Mouse (Mus musculus) mouse embryonic stem cell (cell line): ENCODE measurements around the gene Degs1.

ENCODE experiments used
- in situ Hi-C, 2 experiments: fragments of 300-500 bp; cut with MboI; formaldehyde crosslinking; loops; 1 replicate in 1 of 2; 3 replicates in 1 of 2; pipeline ENCODE4 v1.14.3; 2019 to 2020; ENCODE audit warnings: low sequenced_read_pairs in 2 of 2, low pct_unique_long_range_greater_than_20kb in 1 of 2, mixed read lengths in 1 of 2; ENCODE audit not compliant: unreplicated experiment in 1 of 2

Degs1 gene

GRCm38 (mm10) chr1:182287781-182288180 lies 5.2 kb upstream of the Degs1 start:
- in situ Hi-C loops: loop anchor here in 1 of 2 experiments (10.0 kb wide), 1 partner anchor 133 kb away; no protein-coding TSS in a partner anchor

- in situ Hi-C loops: loop anchor here in 1 of 2 experiments (10.0 kb wide), 1 partner anchor 130 kb away; no protein-coding TSS in a partner anchor
These were observed 2.2 kb upstream of the Degs1 start for GRCm38 (mm10) chr1:182284795-182285194.

- in situ Hi-C loops: loop anchor here in 1 of 2 experiments (10.0 kb wide), 1 partner anchor 128 kb away; no protein-coding TSS in a partner anchor
These were observed 627 bp upstream of the Degs1 start for GRCm38 (mm10) chr1:182283231-182283630.

- in situ Hi-C loops: loop anchor here in 1 of 2 experiments (10.0 kb wide), 1 partner anchor 126 kb away; no protein-coding TSS in a partner anchor
These were observed 1.3 kb downstream of the Degs1 start for GRCm38 (mm10) chr1:182281251-182281711.

- in situ Hi-C loops: loop anchor here in 1 of 2 experiments (10.0 kb wide), 1 partner anchor 126 kb away; no protein-coding TSS in a partner anchor
These were observed 2.0 kb downstream of the Degs1 start for GRCm38 (mm10) chr1:182280577-182280976.

- in situ Hi-C loops: loop anchor here in 1 of 2 experiments (10.0 kb wide), 1 partner anchor 125 kb away; no protein-coding TSS in a partner anchor
These were observed 2.6 kb downstream of the Degs1 start for GRCm38 (mm10) chr1:182280046-182280445.

- in situ Hi-C loops: no loop called here
These were observed 3.2 kb downstream of the Degs1 start for GRCm38 (mm10) chr1:182279436-182279835.

- in situ Hi-C loops: no loop called here
These were observed 7.5 kb downstream of the Degs1 start for GRCm38 (mm10) chr1:182275109-182275508.

GRCm38 (mm10) chr1:182271632-182272031 lies 11.0 kb downstream of the Degs1 start:
- in situ Hi-C loops: no loop called here

GRCm38 (mm10) chr1:182271130-182271529 lies 11.5 kb downstream of the Degs1 start:
- in situ Hi-C loops: no loop called here

GRCm38 (mm10) chr1:182268317-182268716 lies 14.3 kb downstream of the Degs1 start:
- in situ Hi-C loops: no loop called here

- in situ Hi-C loops: no loop called here
These were observed 16.5 kb downstream of the Degs1 start for GRCm38 (mm10) chr1:182266028-182266525.

- in situ Hi-C loops: no loop called here
These were observed 26.4 kb downstream of the Degs1 start for GRCm38 (mm10) chr1:182256041-182256680.

- in situ Hi-C loops: no loop called here
These were observed 27.6 kb downstream of the Degs1 start for GRCm38 (mm10) chr1:182255031-182255430.

- in situ Hi-C loops: no loop called here
These were observed 28.0 kb downstream of the Degs1 start for GRCm38 (mm10) chr1:182254618-182255017.

- in situ Hi-C loops: no loop called here
These were observed 28.7 kb downstream of the Degs1 start for GRCm38 (mm10) chr1:182253756-182254534.

- in situ Hi-C loops: no loop called here
These were observed 30.0 kb downstream of the Degs1 start for GRCm38 (mm10) chr1:182252534-182253171.

GRCm38 (mm10) chr1:182250734-182251133 lies 31.9 kb downstream of the Degs1 start:
- in situ Hi-C loops: no loop called here

GRCm38 (mm10) chr1:182249298-182249697 lies 33.3 kb downstream of the Degs1 start:
- in situ Hi-C loops: no loop called here
